Mouse (Mus musculus): ENCODE results near the gene Hspa2.

DNA sequence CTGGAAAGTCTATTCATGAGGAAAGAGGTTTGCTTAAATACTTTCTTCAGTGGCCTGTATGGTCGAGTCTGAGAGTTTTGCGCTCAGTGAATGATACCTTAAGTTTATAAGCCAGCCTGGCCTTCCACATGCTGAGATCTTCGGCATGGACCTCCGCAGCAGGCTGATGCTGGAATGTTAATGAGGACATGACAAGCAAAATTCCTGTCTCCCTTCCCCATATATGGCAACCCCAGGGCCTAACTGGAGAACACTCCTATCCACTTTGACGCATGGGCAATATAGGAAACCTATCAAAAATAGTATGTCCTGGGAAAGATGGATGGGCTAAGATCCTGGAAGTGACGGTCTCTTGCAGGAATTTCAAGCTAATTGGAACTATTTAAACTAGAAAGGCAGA lies 44.2 kb downstream of the Hspa2 start:
- no peak for TF ChIP-seq CTCF (conservative IDR thresholded peaks at IDR 0.05 in 1 of 2, IDR thresholded peaks at IDR 0.05 in 1 of 2; ENCODE audit: low read depth in 2 of 2, low read length in 2 of 2)
- no peak for TF ChIP-seq POLR2A (IDR thresholded peaks at IDR 0.05; ENCODE audit: low read depth, low read length)

Data from CH12.LX (cell line).